Mouse (Mus musculus): ENCODE measurements around the gene Itln1. TPM values are rescaled to one million over a fixed set of nuclear protein-coding genes. Genes with fewer than 3 reads are reported as not detected.
"Not testable (repeated sequence)": the region's sequence is repeated elsewhere in the genome, so short reads cannot be mapped to it uniquely, and the experiment has no call there.

Itln1 gene
- polyA plus RNA-seq, 1 experiment = not detected

DNA sequence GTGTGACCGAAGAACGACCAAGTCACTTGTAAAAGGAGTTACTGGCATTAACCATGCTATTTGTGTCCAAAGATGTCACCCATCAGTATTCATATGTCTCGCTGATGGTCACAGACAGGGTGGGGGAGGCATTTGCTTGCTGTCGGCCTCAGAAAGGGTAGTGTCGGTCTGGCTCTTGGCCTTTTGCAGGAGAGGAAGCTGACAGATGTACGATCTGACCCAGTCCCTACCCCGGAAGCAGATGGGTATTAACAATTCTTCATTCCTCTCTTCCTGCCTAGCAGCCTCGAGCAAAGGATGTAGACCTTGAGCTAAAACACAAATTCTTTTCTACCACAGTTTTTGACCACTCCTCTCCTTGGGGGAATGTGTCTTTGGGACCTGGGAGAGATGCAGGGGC is 58.0 kb downstream of the Itln1 start:
- TF ChIP-seq POLR2A (IDR thresholded peaks at IDR 0.05; ENCODE audit: insufficient read depth, low read depth, low read length) (no peak), CTCF (IDR thresholded peaks at IDR 0.05; ENCODE audit: insufficient read depth, low read depth, low read length) (no peak)
- H3K4me1 ChIP-seq (ENCODE audit: control insufficient read depth, insufficient read depth, low read length) = no peaks in the 10 kb centered on the region
- 85% methylated on average over 8 of the region's 8 CpGs for WGBS

DNA sequence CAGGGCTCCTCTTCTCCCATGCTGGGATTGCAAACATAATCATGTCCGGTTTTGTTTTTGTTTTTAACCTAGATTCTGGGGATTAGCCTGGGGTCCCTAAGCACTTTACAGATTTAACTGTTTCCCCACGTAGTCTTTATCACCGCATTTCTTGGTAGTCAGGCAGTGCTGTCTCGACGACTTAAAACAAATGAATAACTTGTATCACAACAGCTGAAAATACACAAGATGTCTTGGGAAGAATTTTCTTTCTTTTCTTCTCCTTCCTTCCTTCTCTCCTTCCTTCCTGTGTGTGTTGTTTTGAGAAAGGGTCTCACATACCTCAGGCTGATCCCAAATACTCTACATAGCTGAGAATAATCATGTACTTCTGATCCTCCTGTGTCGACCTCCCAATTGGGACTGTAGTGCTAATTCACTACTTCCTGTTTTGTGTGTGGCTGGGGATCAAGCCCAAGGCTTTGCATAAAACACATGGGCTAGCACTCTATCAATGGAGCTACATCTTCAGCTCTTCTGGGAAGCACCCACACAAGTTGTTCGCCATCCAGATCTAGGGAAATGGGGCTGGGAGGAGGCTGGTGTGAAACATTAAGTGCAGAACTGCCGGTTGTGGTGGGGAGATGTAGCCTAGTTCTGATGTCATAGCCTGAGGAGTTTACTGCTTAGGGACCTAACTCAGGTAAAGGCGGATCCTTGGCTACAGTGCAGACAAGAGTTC is 61.0 kb downstream of the Itln1 start:
- no peak overlapping the region for H3K4me3 ChIP-seq (ENCODE audit: insufficient read depth, low read depth, low read length)
- WGBS = 69% methylated on average over 9 of the region's 9 CpGs

More for the DNA sequence above, 58.0 kb downstream of the Itln1 start:
- Histone ChIP-seq H3K4me3 (ENCODE audit: insufficient read depth, low read depth, low read length) (no peak overlapping the region), H3K27ac (ENCODE audit: insufficient read depth, low read depth, low read length) (no peak overlapping the region)

DNA sequence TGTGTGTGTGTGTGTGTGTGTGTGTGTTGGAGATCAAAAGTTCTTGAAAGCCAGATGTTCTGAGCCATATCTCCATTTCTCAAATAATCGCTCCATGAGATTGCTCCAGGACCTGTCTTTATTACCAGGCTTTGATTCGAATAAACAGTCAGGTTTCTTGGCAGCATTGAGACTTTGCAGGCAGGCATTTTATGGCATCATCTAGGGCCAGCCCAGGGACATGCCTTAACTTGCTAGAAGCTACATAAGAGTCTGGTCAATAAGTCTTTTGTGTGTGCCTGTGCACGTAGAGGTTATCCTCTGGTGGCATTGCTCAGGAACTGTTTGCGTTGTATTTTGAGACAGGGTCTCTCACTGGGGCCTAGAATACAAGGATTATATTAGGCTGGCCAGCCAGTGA is 61.6 kb downstream of the Itln1 start:
- Histone ChIP-seq H3K4me3 (ENCODE audit: insufficient read depth, low read depth, low read length) (no peak overlapping the region), H3K4me1 (ENCODE audit: control insufficient read depth, insufficient read depth, low read length) (no peaks in the 10 kb centered on the region), H3K27ac (ENCODE audit: insufficient read depth, low read depth, low read length) (no peak overlapping the region)
- WGBS = 81% methylated on average over 4 of the region's 4 CpGs
- TF ChIP-seq POLR2A (IDR thresholded peaks at IDR 0.05; ENCODE audit: insufficient read depth, low read depth, low read length) (no peak), CTCF (IDR thresholded peaks at IDR 0.05; ENCODE audit: insufficient read depth, low read depth, low read length) (no peak)

More for the DNA sequence above, 61.0 kb downstream of the Itln1 start:
- Histone ChIP-seq H3K27ac (ENCODE audit: insufficient read depth, low read depth, low read length) (no peak overlapping the region), H3K4me1 (ENCODE audit: control insufficient read depth, insufficient read depth, low read length) (no peaks in the 10 kb centered on the region)
- TF ChIP-seq CTCF (IDR thresholded peaks at IDR 0.05; ENCODE audit: insufficient read depth, low read depth, low read length) = no peak

DNA sequence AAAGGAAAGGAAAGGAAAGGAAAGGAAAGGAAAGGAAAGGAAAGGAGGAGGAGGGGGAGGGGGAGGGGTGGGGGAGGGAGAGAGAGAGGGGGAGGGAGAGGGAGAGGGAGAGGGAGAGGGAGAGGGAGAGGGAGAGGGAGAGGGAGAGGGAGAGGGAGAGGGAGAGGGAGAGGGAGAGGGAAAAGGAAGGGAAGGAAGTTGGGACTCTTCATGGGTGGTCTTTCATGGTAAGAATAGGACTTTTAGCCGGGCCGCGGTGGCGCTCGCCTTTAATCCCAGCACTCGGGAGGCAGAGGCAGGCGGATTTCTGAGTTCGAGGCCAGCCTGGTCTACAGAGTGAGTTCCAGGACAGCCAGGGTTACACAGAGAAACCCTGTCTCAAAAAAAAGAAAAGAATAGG is 63.2 kb downstream of the Itln1 start:
- WGBS = 89% methylated on average over 8 of the region's 8 CpGs
- H3K4me3 ChIP-seq (ENCODE audit: insufficient read depth, low read depth, low read length); H3K27ac ChIP-seq (ENCODE audit: insufficient read depth, low read depth, low read length); H3K4me1 ChIP-seq (ENCODE audit: control insufficient read depth, insufficient read depth, low read length): not testable (repeated sequence)

DNA sequence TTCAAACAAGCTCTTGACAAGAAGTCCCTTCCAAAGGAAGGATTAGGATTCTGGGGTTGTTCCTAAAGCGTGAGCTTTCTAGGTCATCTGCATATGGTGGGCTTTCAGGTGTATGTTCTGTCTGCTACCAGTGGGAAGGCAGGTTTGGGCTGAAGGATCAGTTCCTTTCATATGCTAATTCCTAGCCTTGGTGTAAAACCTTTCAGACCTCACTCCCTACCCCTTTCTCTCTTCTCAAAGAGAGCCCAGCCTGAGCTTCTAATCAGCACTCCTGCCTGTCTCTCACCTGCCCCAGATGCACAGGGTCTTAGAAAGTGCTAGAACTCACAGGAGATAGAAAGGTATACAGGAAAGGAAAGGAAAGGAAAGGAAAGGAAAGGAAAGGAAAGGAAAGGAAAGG is 63.6 kb downstream of the Itln1 start:
- no peak overlapping the region for H3K4me3 ChIP-seq (ENCODE audit: insufficient read depth, low read depth, low read length)
- no peak overlapping the region for H3K27ac ChIP-seq (ENCODE audit: insufficient read depth, low read depth, low read length)
- 61% methylated on average over 1 of the region's 1 CpGs for WGBS
- TF ChIP-seq POLR2A (IDR thresholded peaks at IDR 0.05; ENCODE audit: insufficient read depth, low read depth, low read length) (no peak), CTCF (IDR thresholded peaks at IDR 0.05; ENCODE audit: insufficient read depth, low read depth, low read length) (no peak)
- no peaks in the 10 kb centered on the region for H3K4me1 ChIP-seq (ENCODE audit: control insufficient read depth, insufficient read depth, low read length)

- 89% methylated on average over 5 of the region's 5 CpGs for WGBS
- TF ChIP-seq POLR2A (IDR thresholded peaks at IDR 0.05; ENCODE audit: insufficient read depth, low read depth, low read length) (no peak), CTCF (IDR thresholded peaks at IDR 0.05; ENCODE audit: insufficient read depth, low read depth, low read length) (no peak)
- H3K27ac ChIP-seq (ENCODE audit: insufficient read depth, low read depth, low read length) = no peak overlapping the region
- no peak overlapping the region for H3K4me3 ChIP-seq (ENCODE audit: insufficient read depth, low read depth, low read length)
- no peaks in the 10 kb centered on the region for H3K4me1 ChIP-seq (ENCODE audit: control insufficient read depth, insufficient read depth, low read length)
Observed at GRCm38 (mm10) chr1:171470896-171471295, 64.2 kb downstream of the Itln1 start.

GRCm38 (mm10) chr1:171470371-171470871 is 64.7 kb downstream of the Itln1 start:
- no peak overlapping the region for H3K27ac ChIP-seq (ENCODE audit: insufficient read depth, low read depth, low read length)
- H3K4me3 ChIP-seq (ENCODE audit: insufficient read depth, low read depth, low read length) = no peak overlapping the region
- 27% methylated on average over 7 of the region's 7 CpGs for WGBS
- no peak for TF ChIP-seq CTCF (IDR thresholded peaks at IDR 0.05; ENCODE audit: insufficient read depth, low read depth, low read length)
- no peak for TF ChIP-seq POLR2A (IDR thresholded peaks at IDR 0.05; ENCODE audit: insufficient read depth, low read depth, low read length)
- H3K4me1 ChIP-seq (ENCODE audit: control insufficient read depth, insufficient read depth, low read length) = no peaks in the 10 kb centered on the region

- H3K4me3 ChIP-seq (ENCODE audit: insufficient read depth, low read depth, low read length) = no peak overlapping the region
- WGBS = 89% methylated on average over 3 of the region's 3 CpGs
- no peak overlapping the region for H3K27ac ChIP-seq (ENCODE audit: insufficient read depth, low read depth, low read length)
- TF ChIP-seq POLR2A (IDR thresholded peaks at IDR 0.05; ENCODE audit: insufficient read depth, low read depth, low read length) (no peak), CTCF (IDR thresholded peaks at IDR 0.05; ENCODE audit: insufficient read depth, low read depth, low read length) (no peak)
- H3K4me1 ChIP-seq (ENCODE audit: control insufficient read depth, insufficient read depth, low read length) = no peaks in the 10 kb centered on the region
Observed at GRCm38 (mm10) chr1:171469678-171470077, 65.4 kb downstream of the Itln1 start.

Other genes with a start within 250 kb of the Itln1 start
- not detected in 2 replicates for gene Usp21, start 247.3 kb downstream of the Itln1 start, polyA plus RNA-seq (2012; ENCODE audit: insufficient read depth, insufficient read length, low replicate concordance, missing spikeins)
- gene Ufc1, start 240.3 kb downstream of the Itln1 start, polyA plus RNA-seq (2012; ENCODE audit: insufficient read depth, insufficient read length, low replicate concordance, missing spikeins) = not detected in 2 replicates
- gene Dedd, start 206.1 kb downstream of the Itln1 start, polyA plus RNA-seq (2012; ENCODE audit: insufficient read depth, insufficient read length, low replicate concordance, missing spikeins) = not detected in 2 replicates
- gene Nit1, start 189.6 kb downstream of the Itln1 start, polyA plus RNA-seq (2012; ENCODE audit: insufficient read depth, insufficient read length, low replicate concordance, missing spikeins) = not detected in 2 replicates
- gene Pfdn2, start 189.6 kb downstream of the Itln1 start, polyA plus RNA-seq (2012; ENCODE audit: insufficient read depth, insufficient read length, low replicate concordance, missing spikeins) = not detected in 2 replicates
- gene Klhdc9, start 174.5 kb downstream of the Itln1 start, polyA plus RNA-seq (2012; ENCODE audit: insufficient read depth, insufficient read length, low replicate concordance, missing spikeins) = not detected in 2 replicates
- gene Nectin4, start 165.2 kb downstream of the Itln1 start, polyA plus RNA-seq (2012; ENCODE audit: insufficient read depth, insufficient read length, low replicate concordance, missing spikeins) = not detected in 2 replicates
- 90.1 and 98.6 TPM in 2 replicates for gene Arhgap30, start 146.3 kb downstream of the Itln1 start, polyA plus RNA-seq (2012; ENCODE audit: insufficient read depth, insufficient read length, low replicate concordance, missing spikeins)
- not detected in 2 replicates for gene Usf1, start 124.0 kb downstream of the Itln1 start, polyA plus RNA-seq (2012; ENCODE audit: insufficient read depth, insufficient read length, low replicate concordance, missing spikeins)
- gene Tstd1, start 116.4 kb downstream of the Itln1 start, polyA plus RNA-seq (2012; ENCODE audit: insufficient read depth, insufficient read length, low replicate concordance, missing spikeins) = not detected in 2 replicates
- not detected in 2 replicates for gene F11r, start 97.8 kb downstream of the Itln1 start, polyA plus RNA-seq (2012; ENCODE audit: insufficient read depth, insufficient read length, low replicate concordance, missing spikeins)
- not detected in 2 replicates for gene Alyref2, start 31.8 kb downstream of the Itln1 start, polyA plus RNA-seq (2012; ENCODE audit: insufficient read depth, insufficient read length, low replicate concordance, missing spikeins)
- not detected in 2 replicates for gene Cd244a, start 23.9 kb upstream of the Itln1 start, polyA plus RNA-seq (2012; ENCODE audit: insufficient read depth, insufficient read length, low replicate concordance, missing spikeins)
- not detected in 2 replicates for gene Ly9, start 72.1 kb upstream of the Itln1 start, polyA plus RNA-seq (2012; ENCODE audit: insufficient read depth, insufficient read length, low replicate concordance, missing spikeins)
- gene Slamf7, start 117.7 kb upstream of the Itln1 start, polyA plus RNA-seq (2012; ENCODE audit: insufficient read depth, insufficient read length, low replicate concordance, missing spikeins) = not detected in 2 replicates
- not detected in 2 replicates for gene Cd48, start 146.7 kb upstream of the Itln1 start, polyA plus RNA-seq (2012; ENCODE audit: insufficient read depth, insufficient read length, low replicate concordance, missing spikeins)
- gene Slamf1, start 231.8 kb upstream of the Itln1 start, polyA plus RNA-seq (2012; ENCODE audit: insufficient read depth, insufficient read length, low replicate concordance, missing spikeins) = not detected in 2 replicates